Mouse (Mus musculus): ENCODE data around the gene B3galt4. TPM values are rescaled to one million over a fixed set of nuclear protein-coding genes. Genes with fewer than 3 reads are reported as not detected.

B3galt4 gene
- polyA plus RNA-seq, 1 experiment from 2014 or later, result 2.3 TPM

DNA sequence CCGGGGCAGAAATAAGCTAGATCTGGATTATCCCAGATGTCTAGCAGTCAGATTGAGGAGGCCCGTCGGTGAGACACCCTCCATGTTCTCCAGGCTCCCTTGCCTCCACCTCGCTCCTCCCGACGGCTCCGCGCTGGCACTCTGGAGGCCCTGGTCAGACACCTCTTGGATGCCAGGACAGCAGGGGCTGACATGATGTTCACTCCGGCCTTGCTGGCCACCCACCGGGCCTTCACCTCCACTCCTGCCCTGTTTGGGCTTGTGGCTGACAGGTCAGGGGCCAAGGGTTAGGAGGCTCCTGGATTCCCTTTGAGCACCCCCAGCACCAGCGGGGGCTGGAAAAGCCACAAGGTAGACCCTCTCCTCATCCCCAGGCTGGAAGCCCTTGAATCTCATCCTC lies 19.3 kb downstream of the B3galt4 start:
- TF ChIP-seq CTCF (IDR thresholded peaks at IDR 0.05; ENCODE audit: low read depth), result no peak
- no peak overlapping the region for H3K9ac ChIP-seq
- no peak for ATAC-seq (ENCODE audit: insufficient read depth)
- WGBS, result 83% methylated on average over 11 of the region's 11 CpGs
- H3K9me3 ChIP-seq (ENCODE audit: low read depth, low read length), result no peaks in the 10 kb centered on the region
- H3K4me3 ChIP-seq (ENCODE audit: low read depth, low read length), result no peak overlapping the region
- no peaks in the 10 kb centered on the region for H3K4me1 ChIP-seq (ENCODE audit: insufficient read depth)
- H3K36me3 ChIP-seq (ENCODE audit: insufficient read depth), result peaks cover 33% of the 10 kb centered on the region; the same call in 1 of the 2 replicates
- DNase-seq, result no peak
- H3K27ac ChIP-seq (ENCODE audit: low read depth), result no peak overlapping the region
- H3K4me2 ChIP-seq, result no peak overlapping the region
- H3K27me3 ChIP-seq (ENCODE audit: insufficient read depth, low read length), result no peaks in the 10 kb centered on the region

DNA sequence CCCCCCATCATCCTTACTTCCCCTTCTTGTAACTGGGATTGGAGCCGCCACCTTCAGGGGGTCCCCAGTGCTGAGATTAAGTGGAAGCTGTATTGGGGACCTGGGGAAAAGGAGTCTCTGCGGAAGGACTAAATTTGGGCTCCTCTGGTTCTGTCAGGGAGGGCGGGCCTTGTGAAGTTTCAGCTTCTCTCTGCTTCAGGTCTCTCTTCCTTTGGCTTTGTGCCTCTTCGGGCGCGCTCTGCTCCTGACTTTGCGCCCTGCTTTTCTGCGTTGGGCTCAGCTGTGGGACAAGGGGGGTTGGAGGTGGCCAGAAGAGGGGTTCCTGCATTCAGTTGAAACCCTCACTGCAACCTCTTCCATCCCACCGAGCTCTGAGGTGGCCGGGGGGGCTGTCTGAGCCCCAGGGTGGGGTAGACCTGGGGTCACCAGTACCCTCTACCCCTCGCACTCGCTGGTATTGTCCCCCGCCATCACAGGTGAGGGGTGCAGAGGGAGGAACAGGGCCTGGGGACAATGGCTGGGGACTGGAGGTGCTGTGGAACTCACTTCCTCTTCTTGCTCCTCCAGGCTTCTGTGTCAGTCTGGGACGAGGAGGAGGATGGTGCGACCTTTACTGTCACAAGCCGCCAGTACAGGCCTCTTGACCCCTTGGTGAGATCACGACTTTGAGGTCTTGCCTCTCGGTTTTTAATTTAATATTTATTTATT lies 20.0 kb downstream of the B3galt4 start:
- no peaks in the 10 kb centered on the region for H3K4me1 ChIP-seq (ENCODE audit: insufficient read depth)
- H3K27me3 ChIP-seq (ENCODE audit: insufficient read depth, low read length), result no peaks in the 10 kb centered on the region
- H3K4me3 ChIP-seq (ENCODE audit: low read depth, low read length), result peak overlapping the region; percentile 83
- peaks cover 31% of the 10 kb centered on the region; the same call in 1 of the 2 replicates for H3K36me3 ChIP-seq (ENCODE audit: insufficient read depth)
- peak overlapping the region; percentile 99 for H3K4me2 ChIP-seq
- DNase-seq (no peak), ATAC-seq (ENCODE audit: insufficient read depth) (no peak)
- no peak for TF ChIP-seq CTCF (IDR thresholded peaks at IDR 0.05; ENCODE audit: low read depth)
- peak overlapping the region; percentile 81 for H3K9ac ChIP-seq
- no peak overlapping the region for H3K27ac ChIP-seq (ENCODE audit: low read depth)
- 38% methylated on average over 18 of the region's 18 CpGs for WGBS
- no peaks in the 10 kb centered on the region for H3K9me3 ChIP-seq (ENCODE audit: low read depth, low read length)

GRCm38 (mm10) chr17:33930280-33931158 lies 20.8 kb downstream of the B3galt4 start:
- Histone ChIP-seq H3K9ac (peak overlapping the region; percentile 81), H3K4me3 (ENCODE audit: low read depth, low read length) (peak overlapping the region; percentile 83), H3K4me1 (ENCODE audit: insufficient read depth) (no peaks in the 10 kb centered on the region), H3K4me2 (peak overlapping the region; percentile 99), H3K27ac (ENCODE audit: low read depth) (peak overlapping the region; percentile 95), H3K27me3 (ENCODE audit: insufficient read depth, low read length) (no peaks in the 10 kb centered on the region), H3K36me3 (ENCODE audit: insufficient read depth) (peaks cover 28% of the 10 kb centered on the region; the same call in 1 of the 2 replicates), H3K9me3 (ENCODE audit: low read depth, low read length) (no peaks in the 10 kb centered on the region)
- under 1% methylated on average over 45 of the region's 45 CpGs for WGBS
- TF ChIP-seq CTCF (IDR thresholded peaks at IDR 0.05; ENCODE audit: low read depth), result no peak
- DNase-seq (peak; percentile 62), ATAC-seq (ENCODE audit: insufficient read depth) (peak; percentile 16; the same call in 1 of the 2 replicates)

DNA sequence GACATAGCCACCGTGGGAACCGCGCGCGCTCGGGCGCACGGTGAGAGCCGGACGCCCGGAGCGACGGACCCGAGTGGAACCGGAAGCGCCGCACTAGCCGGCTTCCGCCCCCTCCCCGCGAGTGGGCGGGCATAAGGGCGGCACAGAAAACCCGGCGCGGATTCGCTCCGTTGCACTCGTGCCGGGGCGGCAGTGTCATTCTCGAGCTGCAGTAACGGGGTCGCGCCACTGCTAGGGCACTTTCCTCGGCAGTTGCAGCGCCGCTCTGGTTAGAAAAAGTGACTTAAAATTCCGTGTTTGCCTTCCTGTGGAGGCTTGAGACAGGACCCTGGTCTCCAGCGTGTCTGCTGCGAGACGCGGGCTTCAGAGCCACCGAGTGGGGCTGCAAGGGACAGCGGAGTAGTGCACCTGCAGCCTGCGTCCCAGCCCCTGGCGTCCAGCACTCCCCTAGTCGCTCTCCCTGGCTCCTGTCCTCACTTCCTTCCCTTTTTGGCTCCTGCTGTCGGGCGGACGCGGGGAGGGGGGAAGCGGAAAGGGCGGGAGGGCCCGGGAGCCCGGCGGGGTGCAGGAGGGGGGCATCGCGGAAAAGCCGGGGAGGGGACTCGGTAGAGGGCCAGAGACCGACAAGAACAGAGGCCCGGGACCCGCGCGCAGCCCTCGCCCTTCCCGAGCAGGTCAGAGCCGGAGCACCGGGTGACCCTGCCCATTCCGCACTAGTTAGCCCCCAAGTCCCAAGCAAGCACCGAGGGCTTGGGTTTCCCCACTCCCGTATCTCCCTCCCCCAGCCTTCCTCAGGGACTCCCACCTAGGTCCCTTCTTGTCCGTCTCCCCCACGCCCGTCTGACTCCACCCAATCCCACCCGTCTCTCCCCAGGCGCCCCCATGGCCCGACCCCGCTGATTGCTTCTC lies 21.7 kb downstream of the B3galt4 start, which contains the start of gene Rgl2:
Rgl2 (plus strand) TSS at position 173 of the 909 bp plus-strand sequence.
- Histone ChIP-seq H3K9me3 (ENCODE audit: low read depth, low read length) (no peaks in the 10 kb centered on the region), H3K27me3 (ENCODE audit: insufficient read depth, low read length) (no peaks in the 10 kb centered on the region), H3K27ac (ENCODE audit: low read depth) (peak within 1 kb of the TSS; percentile 95), H3K4me2 (peak within 1 kb of the TSS; percentile 99), H3K36me3 (ENCODE audit: insufficient read depth) (peaks cover 22% of the 10 kb centered on the region; the same call in 1 of the 2 replicates), H3K9ac (peak within 1 kb of the TSS; percentile 81), H3K4me3 (ENCODE audit: low read depth, low read length) (peak within 1 kb of the TSS; percentile 83), H3K4me1 (ENCODE audit: insufficient read depth) (no peaks in the 10 kb centered on the region)
- under 1% methylated on average over 75 of the region's 80 CpGs for WGBS
- peak; percentile 97 for DNase-seq
- ATAC-seq (ENCODE audit: insufficient read depth), result peak; percentile 85
- peak; percentile 57 for TF ChIP-seq CTCF (IDR thresholded peaks at IDR 0.05; ENCODE audit: low read depth)

DNA sequence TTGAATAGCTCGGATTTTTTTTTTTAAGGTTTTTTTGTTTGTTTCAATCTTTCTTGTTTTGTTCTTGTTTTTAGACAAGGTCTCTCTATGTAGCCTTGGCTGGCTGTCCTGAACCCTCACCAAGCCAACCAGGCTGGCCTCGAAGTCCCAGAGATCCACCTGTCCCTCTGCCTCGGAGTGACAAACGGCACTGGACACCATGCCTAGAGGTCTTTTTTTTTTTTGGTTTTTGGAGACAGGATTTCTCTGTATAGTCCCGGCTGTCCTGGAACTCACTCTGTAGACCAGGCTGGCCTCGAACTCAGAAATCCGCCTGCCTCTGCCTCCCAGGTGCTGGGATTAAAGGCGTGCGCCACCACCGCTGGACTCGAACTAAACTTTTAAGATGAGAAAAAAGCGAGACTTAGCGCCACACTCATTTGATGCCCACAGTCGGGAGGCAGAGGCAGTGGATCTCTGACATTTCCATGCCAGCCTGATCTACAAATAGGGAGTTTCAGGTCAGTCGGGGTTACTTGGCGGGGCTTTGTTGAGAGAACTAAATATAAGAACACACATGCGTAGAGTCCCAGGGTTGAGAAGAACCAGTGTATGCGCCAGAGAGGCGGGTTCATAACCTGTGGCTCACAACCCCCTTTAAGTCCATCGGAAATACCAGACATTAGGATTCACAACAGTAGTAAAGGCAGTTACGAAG lies 22.9 kb downstream of the B3galt4 start:
- H3K9ac ChIP-seq, result peak overlapping the region; percentile 81
- H3K36me3 ChIP-seq (ENCODE audit: insufficient read depth), result peaks cover 10% of the 10 kb centered on the region; the same call in 1 of the 2 replicates
- peak overlapping the region; percentile 99 for H3K4me2 ChIP-seq
- DNase-seq (no peak), ATAC-seq (ENCODE audit: insufficient read depth) (no peak)
- peak overlapping the region; percentile 95; the same call in 1 of the 2 replicates for H3K27ac ChIP-seq (ENCODE audit: low read depth)
- TF ChIP-seq CTCF (IDR thresholded peaks at IDR 0.05; ENCODE audit: low read depth), result no peak
- H3K4me3 ChIP-seq (ENCODE audit: low read depth, low read length), result peak overlapping the region; percentile 83
- H3K4me1 ChIP-seq (ENCODE audit: insufficient read depth), result no peaks in the 10 kb centered on the region
- WGBS, result 59% methylated on average over 21 of the region's 21 CpGs
- H3K27me3 ChIP-seq (ENCODE audit: insufficient read depth, low read length), result no peaks in the 10 kb centered on the region
- H3K9me3 ChIP-seq (ENCODE audit: low read depth, low read length), result no peaks in the 10 kb centered on the region

Measured in lung, embryonic 14.5 days (tissue).